Mouse (Mus musculus) heart, embryonic 12.5 days (tissue): ENCODE data around the gene Eif2ak3. TPM values are rescaled to one million over a fixed set of nuclear protein-coding genes. Genes with fewer than 3 reads are reported as not detected.

Source experiments
- ATAC-seq: fragments of 200-750 bp; cut with Nextera tagmentation; 2 replicates; pipeline ENCODE4 v1.8.0; 2017; ENCODE audit warnings: moderate TSS enrichment, moderate library complexity; ENCODE audit not compliant: insufficient number of reproducible peaks, low FRiP score
- H3K27ac ChIP-seq: fragments of 300-500 bp; sonication (generic); 2 replicates; pipeline ENCODE4 v1.5.1; 2016; ENCODE audit warnings: mild to moderate bottlenecking, moderate library complexity; ENCODE audit not compliant: poor library complexity, severe bottlenecking
- H3K27me3 ChIP-seq: fragments of 300-500 bp; sonication (generic); replicated peaks from 2 replicates; pipeline ENCODE4 v1.6.1; 2016; ENCODE audit warnings: mild to moderate bottlenecking, moderate library complexity
- H3K36me3 ChIP-seq: fragments of 300-500 bp; sonication (generic); 2 replicates; pipeline ENCODE4 v1.6.1; 2016; ENCODE audit warnings: mild to moderate bottlenecking, moderate library complexity
- H3K4me1 ChIP-seq: fragments of 300-500 bp; sonication (generic); replicated peaks from 2 replicates; pipeline ENCODE4 v1.6.1; 2016; ENCODE audit warnings: mild to moderate bottlenecking
- H3K4me2 ChIP-seq: fragments of 300-500 bp; sonication (generic); 2 replicates; pipeline ENCODE4 v1.6.1; 2016; ENCODE audit warnings: mild to moderate bottlenecking, moderate library complexity
- H3K4me3 ChIP-seq: fragments of 300-500 bp; sonication (generic); 2 replicates; pipeline ENCODE4 v1.5.1; 2016; ENCODE audit warnings: mild to moderate bottlenecking
- H3K9ac ChIP-seq: fragments of 300-500 bp; sonication (generic); 2 replicates; pipeline ENCODE4 v1.6.1; 2016; ENCODE audit warnings: mild to moderate bottlenecking, moderate library complexity
- H3K9me3 ChIP-seq: fragments of 300-500 bp; sonication (generic); replicated peaks from 2 replicates; pipeline ENCODE4 v1.6.1; 2016; ENCODE audit warnings: mild to moderate bottlenecking, moderate library complexity
- WGBS: fragments of 180-500 bp; shearing (Covaris S2); methylation state at CpG from one replicate; pipeline ENCODE4 v1.1.7; 2016; 5-methylcytosine and 5-hydroxymethylcytosine counted together
- polyA plus RNA-seq: library from polyadenylated mRNA; unstranded; fragments of >200 nt; fragmentation: Nextera tagmentation; extraction: Ambion mirVana; gene quantifications from 2 replicates; pipeline ENCODE4 v1.2.1, GENCODE M21; 2016

The Eif2ak3 gene
- 9.5 and 10.8 TPM in 2 replicates for polyA plus RNA-seq

DNA sequence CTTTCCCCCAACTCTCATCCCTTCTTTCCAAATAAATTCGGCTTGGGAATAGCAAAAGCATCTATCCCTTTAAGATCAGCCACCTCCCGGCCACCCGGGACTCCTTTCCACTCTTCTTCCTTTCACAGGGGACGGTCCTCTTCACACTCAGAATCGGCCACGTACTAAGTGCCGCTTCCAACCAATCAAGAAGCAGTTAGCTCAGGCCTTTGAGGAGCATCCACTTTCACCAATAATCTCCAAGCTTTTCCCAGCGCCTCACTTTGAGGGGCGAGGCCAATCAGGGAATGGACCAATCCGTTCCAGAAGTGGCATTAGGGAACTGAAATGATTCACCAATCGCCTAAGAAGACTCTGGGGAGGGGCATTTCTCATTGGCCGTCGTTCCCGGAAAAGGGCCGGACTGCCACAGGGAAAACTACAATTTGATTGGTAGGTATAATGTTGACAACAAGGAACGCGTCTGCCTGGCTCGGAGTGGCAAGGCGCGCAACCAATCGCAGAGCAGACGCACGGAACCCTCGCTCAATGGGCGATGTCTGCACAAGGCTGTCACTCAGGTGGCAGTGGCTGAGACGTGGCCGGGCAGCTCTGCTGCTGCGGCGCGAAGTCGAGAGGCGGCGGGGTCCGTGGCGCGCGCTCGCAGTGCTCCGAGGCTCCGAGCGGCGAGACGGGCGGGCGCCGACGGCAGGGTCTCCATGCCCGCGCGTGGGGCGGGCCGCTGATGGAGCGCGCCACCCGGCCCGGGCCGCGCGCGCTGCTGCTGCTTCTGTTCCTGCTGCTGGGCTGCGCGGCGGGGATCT, at the start of gene Eif2ak3:
Gene Eif2ak3, plus strand, starts transcription at position 514 of the 803 bp plus-strand sequence.
- H3K9ac ChIP-seq, result peak within 1 kb of the TSS; percentile 85
- ATAC-seq, result peak; percentile 98
- no peaks in the 10 kb centered on the region for H3K27me3 ChIP-seq
- peaks cover 35% of the 10 kb centered on the region for H3K4me1 ChIP-seq
- WGBS, result under 1% methylated on average over 52 of the region's 63 CpGs
- H3K4me3 ChIP-seq, result peak within 1 kb of the TSS; percentile 73
- peak within 1 kb of the TSS; percentile 71 for H3K4me2 ChIP-seq
- H3K27ac ChIP-seq, result peak within 1 kb of the TSS; percentile 88
- H3K9me3 ChIP-seq, result no peaks in the 10 kb centered on the region
- H3K36me3 ChIP-seq, result no peaks in the 10 kb centered on the region

GRCm38 (mm10) chr6:70796940-70797339, 47.4 kb upstream of the Eif2ak3 start:
- Histone ChIP-seq H3K36me3 (no peaks in the 10 kb centered on the region), H3K4me1 (peaks cover 4% of the 10 kb centered on the region; the same call in 1 of the 2 replicates), H3K27ac (no peak overlapping the region), H3K4me3 (no peak overlapping the region), H3K4me2 (no peak overlapping the region), H3K9ac (no peak overlapping the region), H3K9me3 (no peaks in the 10 kb centered on the region), H3K27me3 (no peaks in the 10 kb centered on the region)
- 61% methylated on average over 6 of the region's 6 CpGs for WGBS
- ATAC-seq, result no peak

DNA sequence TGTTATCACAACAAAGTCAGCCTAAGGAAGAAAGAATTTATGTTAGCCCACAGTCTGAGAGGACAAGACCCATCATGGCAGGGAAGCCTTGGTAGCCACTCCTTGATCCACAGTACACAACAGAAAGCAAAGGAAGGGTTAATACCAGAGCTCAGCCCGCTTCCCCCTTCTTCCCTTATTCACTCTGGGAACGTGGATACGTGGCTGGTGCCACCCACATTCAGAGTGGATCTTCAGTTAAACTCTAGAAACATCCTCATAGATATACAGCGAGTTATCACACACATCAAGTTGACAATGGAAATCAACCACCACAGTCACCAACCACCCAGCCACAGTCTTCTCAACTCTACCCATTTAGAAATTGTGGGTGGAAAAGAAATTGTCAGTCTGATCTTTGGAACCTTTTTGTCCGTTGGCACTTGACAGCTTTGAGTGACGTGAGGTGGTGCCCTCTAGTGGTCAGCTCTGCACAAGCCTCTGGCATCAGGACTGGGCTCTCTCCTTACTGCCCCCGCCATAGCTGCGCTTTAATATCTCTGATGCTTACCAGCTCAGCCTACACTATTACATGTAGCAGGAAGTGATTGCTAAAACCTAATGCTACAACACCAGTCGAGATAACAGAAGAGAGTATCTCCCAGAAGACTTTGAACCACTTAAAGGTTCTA, 46.6 kb upstream of the Eif2ak3 start:
- Histone ChIP-seq H3K4me1 (peaks cover 2% of the 10 kb centered on the region; the same call in 1 of the 2 replicates), H3K36me3 (no peaks in the 10 kb centered on the region), H3K4me3 (no peak overlapping the region), H3K27me3 (no peaks in the 10 kb centered on the region), H3K9me3 (no peaks in the 10 kb centered on the region), H3K4me2 (no peak overlapping the region), H3K9ac (no peak overlapping the region), H3K27ac (no peak overlapping the region)
- no peak for ATAC-seq
- 22% methylated on average over 9 of the region's 9 CpGs for WGBS

DNA sequence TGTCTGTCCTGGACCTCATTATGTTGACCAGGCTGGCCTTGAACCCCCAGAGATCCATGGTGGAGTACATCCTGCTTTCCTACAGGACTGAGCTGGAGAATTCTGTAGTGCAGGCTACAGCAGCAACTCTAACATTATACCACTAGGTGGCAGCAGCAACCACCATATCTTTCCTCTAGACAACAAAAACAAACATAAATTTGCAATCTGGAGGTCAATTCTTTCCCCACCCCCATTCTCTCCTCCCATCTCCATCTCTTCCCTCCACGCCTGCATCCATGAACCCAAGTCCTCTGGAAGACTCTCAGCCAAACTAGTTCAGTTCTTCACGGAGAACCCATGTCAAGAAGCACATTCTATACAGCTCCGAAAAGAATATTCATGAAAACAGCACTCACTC, 39.7 kb upstream of the Eif2ak3 start:
- Histone ChIP-seq H3K9ac (no peak overlapping the region), H3K36me3 (no peaks in the 10 kb centered on the region), H3K27me3 (no peaks in the 10 kb centered on the region), H3K4me2 (peak overlapping the region; percentile 53), H3K9me3 (no peaks in the 10 kb centered on the region), H3K27ac (no peak overlapping the region), H3K4me3 (0 out of 2 replicates have a peak overlapping the region, but pooled peaks have one; percentile 20), H3K4me1 (no peaks in the 10 kb centered on the region)
- 17% methylated on average over 3 of the region's 3 CpGs for WGBS
- ATAC-seq, result no peak

DNA sequence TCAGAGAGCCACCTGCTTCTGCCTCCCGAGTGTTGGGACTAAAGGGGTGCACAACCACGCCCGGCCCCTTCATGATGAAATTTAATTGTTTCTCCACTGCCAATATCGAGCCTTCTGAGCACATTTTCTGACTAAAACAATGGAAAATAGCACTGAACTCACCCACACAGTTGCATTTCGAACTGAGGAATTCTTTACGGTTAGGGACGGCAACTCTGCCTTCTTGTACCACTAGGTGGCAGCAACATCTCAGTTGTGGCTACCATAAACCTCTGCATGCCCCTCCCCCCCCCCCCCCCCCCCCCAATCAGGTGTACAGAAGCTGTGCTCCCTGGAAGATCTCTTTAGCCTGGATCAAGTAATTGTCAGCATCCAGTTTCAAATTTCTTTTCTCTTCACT, 39.0 kb upstream of the Eif2ak3 start:
- H3K9me3 ChIP-seq, result no peaks in the 10 kb centered on the region
- H3K9ac ChIP-seq, result no peak overlapping the region
- no peaks in the 10 kb centered on the region for H3K36me3 ChIP-seq
- 7% methylated on average over 7 of the region's 7 CpGs for WGBS
- H3K4me1 ChIP-seq, result no peaks in the 10 kb centered on the region
- H3K27ac ChIP-seq, result no peak overlapping the region
- H3K4me3 ChIP-seq, result peak overlapping the region; percentile 17; the same call in 1 of the 2 replicates
- ATAC-seq, result peak; percentile 64; the same call in 1 of the 2 replicates
- peak overlapping the region; percentile 57 for H3K4me2 ChIP-seq
- H3K27me3 ChIP-seq, result no peaks in the 10 kb centered on the region

- H3K9ac ChIP-seq, result no peak overlapping the region
- no peaks in the 10 kb centered on the region for H3K36me3 ChIP-seq
- peak overlapping the region; percentile 16 for H3K4me3 ChIP-seq
- H3K4me2 ChIP-seq, result peak overlapping the region; percentile 55
- no peak overlapping the region for H3K27ac ChIP-seq
- ATAC-seq, result peak; percentile 54
- H3K9me3 ChIP-seq, result no peaks in the 10 kb centered on the region
- H3K27me3 ChIP-seq, result no peaks in the 10 kb centered on the region
- WGBS, result 20% methylated on average over 13 of the region's 13 CpGs
- H3K4me1 ChIP-seq, result no peaks in the 10 kb centered on the region
Observed at GRCm38 (mm10) chr6:70805820-70806513, 38.3 kb upstream of the Eif2ak3 start.

GRCm38 (mm10) chr6:70806514-70806912, 37.8 kb upstream of the Eif2ak3 start:
- Histone ChIP-seq H3K4me1 (no peaks in the 10 kb centered on the region), H3K27me3 (no peaks in the 10 kb centered on the region), H3K9ac (no peak overlapping the region), H3K4me3 (no peak overlapping the region), H3K36me3 (no peaks in the 10 kb centered on the region), H3K4me2 (no peak overlapping the region), H3K9me3 (no peaks in the 10 kb centered on the region), H3K27ac (no peak overlapping the region)
- 56% methylated on average over 1 of the region's 1 CpGs for WGBS
- ATAC-seq, result no peak

GRCm38 (mm10) chr6:70810524-70810923, 33.8 kb upstream of the Eif2ak3 start:
- Histone ChIP-seq H3K36me3 (no peaks in the 10 kb centered on the region), H3K9me3 (no peaks in the 10 kb centered on the region), H3K27me3 (no peaks in the 10 kb centered on the region), H3K4me3 (no peak overlapping the region), H3K4me2 (no peak overlapping the region), H3K9ac (no peak overlapping the region), H3K27ac (no peak overlapping the region), H3K4me1 (peaks cover 9% of the 10 kb centered on the region)
- 65% methylated on average over 1 of the region's 1 CpGs for WGBS
- no peak for ATAC-seq

DNA sequence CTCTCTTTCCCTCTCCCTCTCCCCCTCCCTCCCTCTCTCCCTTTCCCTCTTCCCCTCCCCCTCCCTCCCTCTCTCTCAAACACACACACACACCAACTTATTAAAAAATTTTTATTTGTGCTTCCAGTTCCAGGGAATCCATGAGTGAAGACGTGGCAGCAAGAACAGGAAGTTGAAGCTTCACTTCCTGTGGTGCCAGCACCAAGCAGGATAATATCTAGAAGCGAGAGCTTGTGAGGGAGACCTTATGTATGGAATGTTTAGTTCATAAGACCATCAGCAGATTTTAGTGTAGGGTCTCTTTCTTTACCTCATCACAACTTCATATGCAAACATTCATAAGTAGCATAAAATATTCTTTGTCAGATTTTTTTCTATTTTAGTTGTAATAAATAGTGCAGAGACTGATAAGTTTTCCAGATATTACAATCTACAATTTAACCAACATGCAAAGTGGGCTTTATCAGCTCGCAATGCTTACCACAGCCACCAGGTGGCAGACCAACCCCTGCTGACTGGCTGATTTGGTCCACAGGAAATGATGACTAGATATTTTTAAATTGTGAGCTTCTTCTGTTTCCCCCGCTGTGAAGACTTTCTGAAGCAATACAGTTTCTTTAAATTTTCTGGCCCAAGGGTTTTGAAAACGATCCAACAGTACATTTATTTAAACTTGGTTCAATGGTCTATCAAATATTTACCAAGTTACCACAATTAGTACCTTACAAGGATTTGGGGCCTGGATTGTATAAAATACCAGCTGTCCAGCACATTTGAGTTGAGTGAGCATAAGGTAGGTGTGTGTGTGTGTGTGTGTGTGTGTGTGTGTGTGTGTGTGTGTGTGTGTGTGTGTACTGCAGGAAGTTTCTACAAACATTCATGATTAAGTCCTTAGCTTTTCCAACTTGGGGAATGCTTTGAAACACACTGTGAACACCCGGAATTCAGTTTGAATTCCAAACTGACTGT, 32.5 kb upstream of the Eif2ak3 start:
- H3K9ac ChIP-seq, result no peak overlapping the region
- H3K4me2 ChIP-seq, result no peak overlapping the region
- no peaks in the 10 kb centered on the region for H3K9me3 ChIP-seq
- peaks cover 9% of the 10 kb centered on the region for H3K4me1 ChIP-seq
- H3K36me3 ChIP-seq, result no peaks in the 10 kb centered on the region
- H3K4me3 ChIP-seq, result no peak overlapping the region
- ATAC-seq, result no peak
- H3K27me3 ChIP-seq, result no peaks in the 10 kb centered on the region
- peak overlapping the region; percentile 50; the same call in 1 of the 2 replicates for H3K27ac ChIP-seq
- WGBS, result 16% methylated on average over 6 of the region's 6 CpGs

DNA sequence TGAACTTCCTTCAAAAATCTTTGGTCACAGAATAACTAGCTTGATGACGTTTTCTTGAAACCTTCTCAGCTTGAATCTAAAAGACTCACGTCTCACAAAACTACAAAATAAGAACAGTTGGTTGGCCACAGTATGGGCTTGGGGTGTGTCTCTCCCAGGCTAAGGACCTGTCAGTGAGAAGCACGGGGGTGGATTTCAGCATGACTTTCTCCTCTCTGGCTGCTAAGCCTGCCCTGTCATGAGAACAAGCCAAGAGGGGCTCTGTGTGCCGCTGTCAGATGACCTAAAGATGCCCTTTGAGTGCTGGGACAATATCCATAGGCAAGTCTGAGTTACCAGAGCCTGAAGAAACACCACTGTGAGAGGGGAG, 31.8 kb upstream of the Eif2ak3 start:
- H3K4me2 ChIP-seq, result 0 out of 2 replicates have a peak overlapping the region, but pooled peaks have one; percentile 12

More for the DNA sequence above, 31.8 kb upstream of the Eif2ak3 start:
- no peak overlapping the region for H3K4me3 ChIP-seq
- no peaks in the 10 kb centered on the region for H3K9me3 ChIP-seq
- 29% methylated on average over 4 of the region's 4 CpGs for WGBS
- H3K36me3 ChIP-seq, result no peaks in the 10 kb centered on the region
- H3K27ac ChIP-seq, result peak overlapping the region; percentile 50
- 0 out of 2 replicates have a peak overlapping the region, but pooled peaks have one; percentile 22 for H3K9ac ChIP-seq
- no peaks in the 10 kb centered on the region for H3K27me3 ChIP-seq
- peaks cover 9% of the 10 kb centered on the region for H3K4me1 ChIP-seq
- no peak; the same call in 1 of the 2 replicates for ATAC-seq
